Mouse (Mus musculus) kidney, postnatal 0 days (tissue): Measurements from ENCODE around the gene Rapgef4. TPM values are rescaled to one million over a fixed set of nuclear protein-coding genes. Genes with fewer than 3 reads are reported as not detected.

Experiments used
- ATAC-seq: fragments of 200-750 bp; cut with Nextera tagmentation; replicated peaks from 2 replicates; pipeline ENCODE4 v1.8.0; 2017; ENCODE audit warnings: low read depth, moderate number of reproducible peaks, moderate TSS enrichment, moderate library complexity; ENCODE audit not compliant: low FRiP score
- DNase-seq: peaks from one replicate; pipeline ENCODE4 v3.0.0-alpha.2; 2016; ENCODE audit warnings: low spot score
- H3K27ac ChIP-seq: fragments of 300-500 bp; sonication (generic); 2 replicates; pipeline ENCODE4 v1.5.1; 2014; ENCODE audit warnings: mild to moderate bottlenecking
- H3K27me3 ChIP-seq: fragments of 300-500 bp; sonication (generic); 2 replicates; pipeline ENCODE4 v1.6.1; 2014; ENCODE audit warnings: low read length, mixed read lengths; ENCODE audit not compliant: insufficient read depth
- H3K36me3 ChIP-seq: fragments of 300-500 bp; sonication (generic); 2 replicates; pipeline ENCODE4 v1.6.1; 2014; ENCODE audit warnings: low read length, mixed read lengths; ENCODE audit not compliant: insufficient read depth
- H3K4me1 ChIP-seq: fragments of 300-500 bp; sonication (generic); replicated peaks from 2 replicates; pipeline ENCODE4 v1.6.1; 2014; ENCODE audit warnings: antibody characterized with exemption, low read length, mixed read lengths; ENCODE audit not compliant: insufficient read depth
- H3K4me2 ChIP-seq: fragments of 300-500 bp; sonication (generic); 2 replicates; pipeline ENCODE4 v1.6.1; 2014; ENCODE audit warnings: mild to moderate bottlenecking, low read length, moderate library complexity, mixed read lengths
- H3K4me3 ChIP-seq: fragments of 300-500 bp; sonication (generic); replicated peaks from 2 replicates; pipeline ENCODE4 v1.5.1; 2014; ENCODE audit warnings: low read depth, low read length
- H3K9ac ChIP-seq: fragments of 300-500 bp; sonication (generic); 2 replicates; pipeline ENCODE4 v1.6.1; 2014; ENCODE audit warnings: low read depth, low read length
- H3K9me3 ChIP-seq: fragments of 300-500 bp; sonication (generic); replicated peaks from 2 replicates; pipeline ENCODE4 v1.6.1; 2016; ENCODE audit warnings: low read length, inconsistent platforms, mixed read lengths
- CTCF ChIP-seq: IDR thresholded peaks from 2 replicates; pipeline ENCODE4 v1.5.1; 2016; ENCODE audit warnings: antibody characterized with exemption, low read depth, mild to moderate bottlenecking, moderate library complexity
- WGBS: fragments of 180-500 bp; shearing (Covaris S2); extraction: QIAGEN DNeasy Blood & Tissue Kit; methylation state at CpG from one replicate; pipeline ENCODE4 v1.1.7; 2014; 5-methylcytosine and 5-hydroxymethylcytosine counted together
- polyA plus RNA-seq: library from polyadenylated mRNA; unstranded; fragments of >200 nt; fragmentation: Nextera tagmentation; extraction: Ambion mirVana; gene quantifications from 2 replicates; pipeline ENCODE4 v1.2.1, GENCODE M21; 2015

The Rapgef4 gene
- polyA plus RNA-seq, 1 experiment from 2014 or later, result 4.6 TPM

DNA sequence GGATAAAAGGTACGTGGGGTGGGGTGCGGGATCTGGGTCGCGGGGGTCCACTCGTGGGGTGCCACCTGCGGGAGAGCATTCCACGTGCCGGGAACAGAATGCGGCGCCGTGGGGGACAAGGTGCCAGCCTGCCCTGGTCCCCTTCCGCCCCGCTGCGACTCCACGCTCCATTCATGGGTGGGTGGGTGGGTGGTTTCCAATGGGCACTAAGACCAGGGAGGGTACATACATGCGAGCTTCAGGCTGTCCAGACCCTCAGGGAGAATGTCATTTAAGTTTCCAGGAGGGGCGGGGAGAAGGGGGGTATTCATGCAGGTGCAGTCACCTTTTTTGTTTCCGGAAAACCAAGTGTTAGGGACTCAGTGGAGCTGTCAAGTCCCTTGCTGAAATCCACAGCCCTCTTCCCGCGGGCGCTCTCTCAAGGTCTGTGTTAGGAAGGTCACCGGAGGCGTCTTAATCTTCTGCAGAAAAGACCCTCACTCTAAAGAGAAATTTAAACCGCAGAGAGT lies 357 bp downstream of the Rapgef4 start:
- H3K27me3 ChIP-seq, result no peaks in the 10 kb centered on the region
- ATAC-seq (0 out of 2 replicates have a peak, but pooled peaks have one; percentile 19), DNase-seq (no peak)
- WGBS, result 11% methylated on average over 24 of the region's 24 CpGs
- no peaks in the 10 kb centered on the region for H3K9me3 ChIP-seq
- H3K4me3 ChIP-seq, result peak overlapping the region; percentile 49
- TF ChIP-seq CTCF, result no peak
- H3K4me2 ChIP-seq, result peak overlapping the region; percentile 97
- no peaks in the 10 kb centered on the region for H3K36me3 ChIP-seq
- H3K9ac ChIP-seq, result peak overlapping the region; percentile 76
- no peak overlapping the region for H3K27ac ChIP-seq
- H3K4me1 ChIP-seq, result peaks cover 4% of the 10 kb centered on the region; the same call in 1 of the 2 replicates

GRCm38 (mm10) chr2:71981896-71982295 lies 856 bp downstream of the Rapgef4 start:
- no peak for TF ChIP-seq CTCF

GRCm38 (mm10) chr2:71982868-71983597 lies 2.0 kb downstream of the Rapgef4 start:
- 40% methylated on average over 10 of the region's 10 CpGs for WGBS
- no peak overlapping the region for H3K27ac ChIP-seq
- H3K27me3 ChIP-seq, result no peaks in the 10 kb centered on the region
- no peak for TF ChIP-seq CTCF
- H3K4me3 ChIP-seq, result no peak overlapping the region
- no peak for ATAC-seq
- H3K4me2 ChIP-seq, result no peak overlapping the region
- no peak overlapping the region for H3K9ac ChIP-seq
- DNase-seq, result peak; percentile 45
- no peaks in the 10 kb centered on the region for H3K36me3 ChIP-seq
- no peaks in the 10 kb centered on the region for H3K9me3 ChIP-seq
- peaks cover 4% of the 10 kb centered on the region; the same call in 1 of the 2 replicates for H3K4me1 ChIP-seq

More at GRCm38 (mm10) chr2:71981896-71982295, 856 bp downstream of the Rapgef4 start:
- H3K9ac ChIP-seq, result no peak overlapping the region
- no peaks in the 10 kb centered on the region for H3K36me3 ChIP-seq
- H3K4me1 ChIP-seq, result peaks cover 4% of the 10 kb centered on the region; the same call in 1 of the 2 replicates
- 50% methylated on average over 6 of the region's 6 CpGs for WGBS
- peak overlapping the region; percentile 49; the same call in 1 of the 2 replicates for H3K4me3 ChIP-seq
- ATAC-seq, result no peak
- no peaks in the 10 kb centered on the region for H3K9me3 ChIP-seq
- H3K4me2 ChIP-seq, result peak overlapping the region; percentile 97
- DNase-seq, result no peak
- H3K27me3 ChIP-seq, result no peaks in the 10 kb centered on the region
- no peak overlapping the region for H3K27ac ChIP-seq

DNA sequence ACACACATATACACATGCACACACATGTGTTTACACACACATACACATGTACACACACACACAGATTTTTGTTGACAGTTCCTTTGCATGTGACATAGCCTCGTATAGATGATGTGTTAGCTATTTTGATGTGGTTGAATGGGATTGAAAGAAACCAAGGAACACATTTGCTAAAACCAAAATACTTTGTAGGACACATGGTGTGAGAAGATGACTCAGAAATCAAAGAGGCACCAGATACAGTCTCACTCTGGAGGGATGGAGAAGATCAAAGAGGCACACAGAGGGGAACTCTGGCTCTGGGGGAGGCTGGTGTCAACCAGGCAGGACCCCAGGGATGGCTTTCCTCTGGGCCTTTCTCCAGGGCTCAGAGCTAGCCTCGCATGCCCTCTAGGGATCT lies 4.7 kb downstream of the Rapgef4 start:
- Histone ChIP-seq H3K9ac (no peak overlapping the region), H3K4me2 (no peak overlapping the region), H3K4me1 (peaks cover 4% of the 10 kb centered on the region; the same call in 1 of the 2 replicates), H3K4me3 (no peak overlapping the region), H3K27me3 (no peaks in the 10 kb centered on the region), H3K27ac (no peak overlapping the region), H3K36me3 (no peaks in the 10 kb centered on the region), H3K9me3 (no peaks in the 10 kb centered on the region)
- no peak for DNase-seq
- no peak for ATAC-seq
- no peak for TF ChIP-seq CTCF
- 54% methylated on average over 2 of the region's 2 CpGs for WGBS

GRCm38 (mm10) chr2:71986276-71986848 lies 5.3 kb downstream of the Rapgef4 start:
- WGBS, result 67% methylated on average over 12 of the region's 12 CpGs

DNA sequence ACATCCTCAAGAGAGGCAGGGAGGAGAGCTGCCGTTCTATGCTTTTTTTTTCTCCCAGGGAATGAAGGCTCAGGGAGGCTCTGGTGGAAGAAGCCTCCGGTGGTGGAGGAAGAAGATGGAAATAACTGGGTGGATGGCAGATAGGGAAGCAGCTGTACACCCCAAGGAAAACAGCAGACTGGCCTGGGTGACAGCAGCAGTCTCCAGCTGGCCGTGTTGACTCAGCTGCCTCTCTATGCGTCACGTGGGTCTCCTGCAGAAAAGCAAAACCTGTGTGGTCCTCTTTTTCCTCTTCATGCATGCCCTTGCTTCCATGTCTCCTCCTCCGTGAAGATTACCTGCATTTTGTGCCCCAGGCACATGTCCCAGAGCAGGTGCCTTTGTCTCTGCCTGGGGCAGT lies 7.5 kb downstream of the Rapgef4 start:
- Histone ChIP-seq H3K9me3 (no peaks in the 10 kb centered on the region), H3K9ac (no peak overlapping the region), H3K36me3 (no peaks in the 10 kb centered on the region), H3K27me3 (no peaks in the 10 kb centered on the region), H3K4me3 (no peak overlapping the region), H3K4me2 (no peak overlapping the region), H3K4me1 (no peaks in the 10 kb centered on the region), H3K27ac (no peak overlapping the region)
- ATAC-seq, result no peak
- no peak for DNase-seq
- no peak for TF ChIP-seq CTCF
- 26% methylated on average over 6 of the region's 6 CpGs for WGBS

More at GRCm38 (mm10) chr2:71986276-71986848, 5.3 kb downstream of the Rapgef4 start:
- Histone ChIP-seq H3K4me3 (no peak overlapping the region), H3K4me1 (peaks cover 4% of the 10 kb centered on the region; the same call in 1 of the 2 replicates), H3K27me3 (no peaks in the 10 kb centered on the region), H3K9ac (no peak overlapping the region), H3K4me2 (no peak overlapping the region), H3K9me3 (no peaks in the 10 kb centered on the region), H3K27ac (no peak overlapping the region), H3K36me3 (no peaks in the 10 kb centered on the region)
- TF ChIP-seq CTCF, result no peak
- DNase-seq (peak; percentile 30), ATAC-seq (no peak)
